8 mouse cellular contexts compared by ENCODE assay signal in genomic region chr4:117041283-117041721, GRCm38 (mm10). TPM values are rescaled to one million over a fixed set of nuclear protein-coding genes. Genes with fewer than 3 reads are reported as not detected.
DNase-seq lines count a peak whose midpoint lies in the region; ATAC-seq lines count a peak whose summit lies in the region.

No protein-coding gene starts in this region.

- peaks cover 13% of the 10 kb centered on the region; the same call in 1 of the 2 replicates for H3K36me3 ChIP-seq in heart, embryonic 12.5 days
- H3K36me3 ChIP-seq in midbrain, embryonic 10.5 days = peaks cover 26% of the 10 kb centered on the region; the same call in 1 of the 2 replicates

- no peak overlapping the region for H3K4me3 ChIP-seq in heart, embryonic 12.5 days
- no peak overlapping the region for H3K4me3 ChIP-seq in midbrain, embryonic 10.5 days

- no peak overlapping the region for H3K9ac ChIP-seq in heart, embryonic 12.5 days

- H3K27me3 ChIP-seq in heart, embryonic 12.5 days (replicated peaks) = no peaks in the 10 kb centered on the region
- H3K27me3 ChIP-seq in midbrain, embryonic 10.5 days (ENCODE audit: low read depth, poor library complexity, severe bottlenecking) = no peaks in the 10 kb centered on the region

- H3K4me2 ChIP-seq in heart, embryonic 12.5 days = no peak overlapping the region

- H3K4me1 ChIP-seq in heart, embryonic 12.5 days (replicated peaks) = 0 out of 2 replicates have a peak, but pooled peaks cover 8% of the 10 kb centered on the region
- H3K4me1 ChIP-seq in midbrain, embryonic 10.5 days = peaks cover 28% of the 10 kb centered on the region

- ATAC-seq in heart, embryonic 12.5 days (ENCODE audit: insufficient number of reproducible peaks, low FRiP score) = peak; percentile 36; the same call in 1 of the 2 replicates

- WGBS in heart, embryonic 12.5 days = 43% methylated on average over 4 of the region's 4 CpGs
- WGBS in midbrain, embryonic 10.5 days = 60% methylated on average over 4 of the region's 4 CpGs

- H3K9me3 ChIP-seq in heart, embryonic 12.5 days (replicated peaks) = no peaks in the 10 kb centered on the region
- H3K9me3 ChIP-seq in midbrain, embryonic 10.5 days (replicated peaks) = no peaks in the 10 kb centered on the region

- DNase-seq in left cerebral cortex, postnatal 14 days (ENCODE audit: low spot score in 2 of 2) = peak; percentile 8 to 13
- no peak for DNase-seq in left cerebral cortex, adult 11 months (ENCODE audit: low spot score)
- DNase-seq in cerebellum, postnatal 10 days = peak; percentile 43 to 63
- peak; percentile 80 for DNase-seq in kidney, postnatal 14 days
- no peak for DNase-seq in midbrain, embryonic 10.5 days (ENCODE audit: low spot score)
- DNase-seq in retina, embryonic 14.5 days (ENCODE audit: low spot score) = no peak
- DNase-seq in thymus, adult 18-20 months = no peak

- no peak overlapping the region for H3K27ac ChIP-seq in heart, embryonic 12.5 days (ENCODE audit: poor library complexity, severe bottlenecking)
- peak overlapping the region; percentile 46; the same call in 1 of the 2 replicates for H3K27ac ChIP-seq in midbrain, embryonic 10.5 days (replicated peaks)

- intact Hi-C loops in left cerebral cortex, postnatal 14 days (cut with DNase I) = no loop called here

RNA-seq across cellular contexts. Expression of gene Eif2b3, which starts 22.1 kb away (rescaled TPM):
- total RNA-seq in left cerebral cortex, postnatal 14 days (2021) = 10 to 100 TPM; 18.9 to 20.5 TPM
- 25.2 and 29.2 TPM in 2 replicates for polyA plus RNA-seq in heart, embryonic 12.5 days (2016; fragmentation: Nextera tagmentation; extraction: Ambion mirVana)
- polyA plus RNA-seq in midbrain, embryonic 10.5 days (2016; fragmentation: Nextera tagmentation; extraction: Ambion mirVana) = 48.4 and 56.4 TPM in 2 replicates

RNA-seq across cellular contexts. Expression of gene Hectd3, which starts 46.2 kb away (rescaled TPM):
- 10 to 100 TPM; 42.2 to 46.6 TPM for total RNA-seq in left cerebral cortex, postnatal 14 days (2021)
- 6.8 and 8.0 TPM in 2 replicates for polyA plus RNA-seq in heart, embryonic 12.5 days (2016; fragmentation: Nextera tagmentation; extraction: Ambion mirVana)
- polyA plus RNA-seq in midbrain, embryonic 10.5 days (2016; fragmentation: Nextera tagmentation; extraction: Ambion mirVana) = 9.7 and 11.9 TPM in 2 replicates

RNA-seq across cellular contexts. Expression of gene Urod, which starts 47.1 kb away (rescaled TPM):
- 10 to 100 TPM; 40.8 to 46.3 TPM for total RNA-seq in left cerebral cortex, postnatal 14 days (2021)
- polyA plus RNA-seq in heart, embryonic 12.5 days (2016; fragmentation: Nextera tagmentation; extraction: Ambion mirVana) = 90.9 and 92.2 TPM in 2 replicates
- 97.8 and 101 TPM in 2 replicates for polyA plus RNA-seq in midbrain, embryonic 10.5 days (2016; fragmentation: Nextera tagmentation; extraction: Ambion mirVana)

RNA-seq across cellular contexts. Expression of gene Ptch2, which starts 54.6 kb away (rescaled TPM):
- total RNA-seq in left cerebral cortex, postnatal 14 days (2021) = 1 to 10 TPM; 1.3 to 2.4 TPM
- 2.6 and 2.7 TPM in 2 replicates for polyA plus RNA-seq in heart, embryonic 12.5 days (2016; fragmentation: Nextera tagmentation; extraction: Ambion mirVana)
- 12.8 and 15.7 TPM in 2 replicates for polyA plus RNA-seq in midbrain, embryonic 10.5 days (2016; fragmentation: Nextera tagmentation; extraction: Ambion mirVana)

Comparison
In these comparisons a context has a peak if more than half of its experiments do, and no peak if none do; other contexts are left out.
1. DNase-seq: peak in left cerebral cortex, postnatal 14 days (2 of 2), cerebellum, postnatal 10 days (2 of 2) and kidney, postnatal 14 days (single experiment); none in left cerebral cortex, adult 11 months (single experiment), midbrain, embryonic 10.5 days (single experiment), retina, embryonic 14.5 days (single experiment) and thymus, adult 18-20 months (0 of 2).